Comparison of ENCODE assay signal across 2 mouse cellular contexts in the genomic region with DNA sequence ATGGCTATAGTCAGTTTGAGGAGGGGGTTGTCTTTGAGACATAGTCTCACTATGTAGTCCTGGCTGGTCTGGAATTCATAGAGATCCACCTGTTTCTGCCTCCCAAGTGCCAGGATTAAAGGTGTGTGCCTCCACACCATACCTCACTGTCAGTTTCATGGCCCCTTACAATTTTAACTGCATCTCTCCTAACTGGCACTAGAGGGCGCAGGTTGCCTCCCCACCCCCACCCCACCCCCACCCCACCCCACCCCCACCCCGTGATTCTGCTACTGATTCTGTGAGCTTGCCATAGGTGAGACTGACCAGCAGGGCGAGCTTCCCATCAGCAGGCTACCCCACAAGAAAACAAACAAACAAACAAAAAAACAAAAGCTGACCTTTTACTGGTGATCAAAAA.
TF ChIP-seq lines count a peak whose summit lies in the region.

No protein-coding gene starts in this region.

TF ChIP-seq in CH12.LX, 34 proteins besides CTCF, POLR2A, EP300 and RAD21:
- TF ChIP-seq CHD2 (IDR thresholded peaks at IDR 0.05; ENCODE audit: low read length) (peak; percentile 64), USF1 (IDR thresholded peaks at IDR 0.05; ENCODE audit: low read depth, low read length) (no peak)

TF ChIP-seq in MEL, 35 proteins besides CTCF, POLR2A, EP300 and RAD21:
- TF ChIP-seq ZKSCAN1 (IDR thresholded peaks at IDR 0.05; ENCODE audit: low read depth, low read length): no peak
